Mouse (Mus musculus): Measurements from ENCODE around the gene Slco6c1.

Gene Slco6c1

GRCm38 (mm10) chr1:97128201-97128600 lies at the start of gene Slco6c1:
Slco6c1 (minus strand) TSS chr1:97128301.
- DNase-seq (ENCODE audit: low spot score in 2 of 2): no peak

- no peak for DNase-seq (ENCODE audit: low spot score in 2 of 2)
Measured at GRCm38 (mm10) chr1:97038982-97039381, 89.1 kb downstream of the Slco6c1 start.

DNA sequence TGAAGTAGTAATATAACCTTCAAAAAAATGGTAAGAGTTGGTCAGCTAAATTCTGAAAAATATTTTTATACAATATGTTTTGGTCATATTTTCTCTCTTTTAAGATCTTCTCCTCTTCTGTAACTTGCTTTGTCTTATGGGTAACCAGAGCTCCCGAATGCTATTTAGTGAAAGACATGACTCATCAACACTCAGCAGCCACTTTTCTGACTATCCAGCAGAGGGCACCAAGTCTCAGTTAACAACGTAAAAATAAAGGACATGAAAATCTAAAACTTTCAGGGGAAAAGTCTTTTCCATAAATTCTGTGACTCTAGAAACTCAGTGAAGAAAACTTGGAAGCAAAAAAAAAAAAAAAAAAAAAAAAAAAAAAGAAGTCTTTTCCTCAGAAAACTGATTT lies 89.6 kb downstream of the Slco6c1 start:
- peak in 1 of 2 experiments; percentile 9 for DNase-seq (ENCODE audit: low spot score in 2 of 2)

GRCm38 (mm10) chr1:97037955-97038354 lies 90.1 kb downstream of the Slco6c1 start:
- no peak for DNase-seq (ENCODE audit: low spot score in 2 of 2)

- no peak for DNase-seq (ENCODE audit: low spot score in 2 of 2)
Measured at GRCm38 (mm10) chr1:97021388-97021787, 106.7 kb downstream of the Slco6c1 start.

GRCm38 (mm10) chr1:97019404-97019803 lies 108.7 kb downstream of the Slco6c1 start:
- no peak for DNase-seq (ENCODE audit: low spot score in 2 of 2)

DNA sequence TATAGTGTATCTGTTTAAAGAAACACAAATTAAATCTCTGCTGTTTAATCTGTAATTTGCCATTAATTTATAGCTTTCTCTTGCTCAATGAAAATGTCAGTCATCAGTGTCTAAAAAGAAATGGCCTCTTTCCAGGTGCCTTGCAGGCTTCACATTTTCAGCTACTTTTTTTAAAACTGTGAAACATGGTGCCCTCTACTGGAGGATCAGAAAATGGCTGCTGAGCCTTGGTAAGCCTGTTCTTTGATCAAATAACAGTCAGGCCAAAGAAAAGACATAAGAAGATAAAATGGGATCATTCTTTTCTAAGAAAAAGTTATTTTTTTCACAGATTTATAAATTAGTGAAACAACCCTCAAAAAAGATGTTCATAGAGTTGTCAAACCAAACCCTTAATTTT lies 109.1 kb downstream of the Slco6c1 start:
- DNase-seq (ENCODE audit: low spot score in 2 of 2): peak; percentile 11 to 50

All from frontal cortex, postnatal 10 days (tissue).